Mouse (Mus musculus) fibroblast of lung, adult 2 months (primary cell): ENCODE results near the gene Jak3.

Experiments
- DNase-seq: peaks from one replicate; pipeline ENCODE4 v3.0.0-alpha.2; 2011; ENCODE audit warnings: low read depth

Jak3 gene

DNA sequence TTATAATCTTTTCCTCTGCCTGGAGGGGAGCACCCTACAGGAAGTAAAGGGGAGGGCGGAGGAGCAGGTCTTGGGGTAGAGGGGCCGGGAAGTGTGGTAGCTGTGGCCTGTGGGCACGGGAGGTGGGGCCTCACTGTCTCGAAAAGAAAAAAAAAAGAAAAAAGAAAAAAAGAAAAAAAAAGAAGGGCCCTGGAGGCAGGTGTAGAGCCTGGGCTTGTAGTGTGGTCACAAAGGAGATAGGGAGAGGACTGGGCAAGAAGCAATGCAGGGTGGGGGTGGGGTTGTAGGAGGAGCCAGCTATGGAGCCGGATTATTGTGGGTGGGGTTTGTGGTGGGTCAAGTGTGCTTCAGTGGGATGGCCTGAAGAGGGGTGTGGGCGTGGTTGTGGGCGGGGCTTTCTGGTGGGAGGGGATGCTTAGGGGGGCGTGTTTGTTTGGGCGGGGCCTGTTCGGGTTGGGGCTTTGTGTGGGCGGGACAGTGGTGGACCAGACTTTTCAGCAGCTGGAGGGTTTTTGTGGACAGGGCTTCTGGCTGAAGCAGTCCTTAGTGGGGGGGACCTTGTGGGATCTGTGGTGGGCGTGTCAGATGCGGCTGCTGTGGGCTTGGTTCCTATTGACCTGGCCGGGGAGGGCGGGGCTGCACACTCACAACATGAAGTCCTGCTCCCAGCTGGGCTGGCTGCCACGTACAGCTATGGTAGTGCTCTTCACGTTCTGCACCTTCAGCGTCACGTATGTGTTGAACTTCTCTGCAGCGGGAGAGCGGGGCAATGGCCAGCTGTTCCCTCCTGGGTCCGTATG lies 10.6 kb upstream of the Jak3 start:
- DNase-seq: no peak

DNA sequence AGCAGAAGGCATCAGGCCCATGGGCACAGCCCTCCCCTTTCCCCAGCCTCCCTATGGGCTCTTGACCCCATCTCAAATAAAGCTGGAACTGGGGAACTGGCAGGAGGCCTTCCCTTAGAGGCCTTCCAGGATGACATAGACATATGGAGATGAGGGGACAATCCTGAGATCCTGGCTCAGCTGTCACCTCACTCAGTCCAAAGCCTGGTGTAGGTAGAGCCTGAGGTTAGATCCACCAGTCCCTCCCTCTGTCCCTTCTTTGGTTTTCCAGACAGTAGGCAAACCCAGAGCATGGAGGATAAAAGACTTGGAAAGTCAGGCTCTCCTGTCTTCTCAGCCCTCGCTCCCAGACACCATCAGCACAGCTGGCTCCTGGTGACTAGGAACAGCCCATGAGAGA lies 9.2 kb upstream of the Jak3 start:
- no peak for DNase-seq

DNA sequence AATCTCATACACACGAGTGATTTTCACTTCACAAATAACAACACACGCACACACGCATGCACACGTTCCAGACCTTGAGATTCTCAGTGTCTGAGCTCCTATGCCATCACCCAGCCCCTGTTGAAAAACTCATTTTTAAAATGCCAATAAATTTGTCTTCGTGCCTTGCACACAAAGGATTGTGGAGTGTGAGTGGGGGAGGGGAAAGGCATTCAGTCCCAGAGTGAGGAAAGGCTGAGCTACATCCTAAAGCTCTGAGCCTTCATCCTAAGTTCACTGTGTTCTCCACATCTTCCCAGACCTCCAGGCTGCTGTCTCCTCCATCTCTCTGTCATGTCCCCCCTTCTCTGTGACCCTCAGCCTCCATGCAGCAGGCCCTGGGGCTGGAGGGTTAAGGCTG lies 8.8 kb upstream of the Jak3 start:
- no peak for DNase-seq

DNA sequence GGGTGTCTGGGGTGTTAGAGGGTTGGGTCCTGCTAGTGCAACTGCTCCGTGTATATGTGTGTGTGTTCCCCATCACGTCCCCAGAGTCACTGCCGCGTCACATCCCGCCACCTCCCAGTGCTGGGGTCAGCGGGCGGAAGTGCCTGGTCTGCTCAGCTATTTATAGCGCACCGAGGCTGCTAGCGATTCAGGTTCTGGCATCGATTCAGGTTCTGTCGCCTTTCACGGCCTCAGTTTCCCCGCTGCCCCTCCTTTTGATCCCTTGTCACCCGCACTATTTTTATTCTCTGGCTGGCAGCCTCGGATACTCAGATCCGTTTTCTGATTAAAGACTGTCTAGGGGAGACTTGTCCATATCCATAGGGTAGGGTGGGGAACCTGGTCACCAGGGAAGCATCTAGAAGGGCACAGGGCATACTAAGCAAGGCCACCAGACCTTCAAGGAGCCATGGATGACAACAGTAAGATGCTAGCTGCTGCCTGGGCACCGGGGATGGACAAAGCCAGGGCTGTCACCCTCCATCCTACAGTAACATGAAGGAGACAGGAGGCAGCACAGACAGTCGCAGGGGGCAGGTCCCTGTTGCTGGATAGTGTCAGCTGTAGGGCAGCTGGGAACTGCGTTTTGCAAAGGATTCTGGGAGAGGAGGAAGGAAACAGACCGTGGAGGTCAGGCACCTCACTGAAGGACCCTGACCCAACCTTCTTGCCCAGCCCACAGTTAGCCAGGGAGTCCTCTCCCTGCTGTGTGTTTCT lies 7.7 kb upstream of the Jak3 start:
- no peak for DNase-seq

DNA sequence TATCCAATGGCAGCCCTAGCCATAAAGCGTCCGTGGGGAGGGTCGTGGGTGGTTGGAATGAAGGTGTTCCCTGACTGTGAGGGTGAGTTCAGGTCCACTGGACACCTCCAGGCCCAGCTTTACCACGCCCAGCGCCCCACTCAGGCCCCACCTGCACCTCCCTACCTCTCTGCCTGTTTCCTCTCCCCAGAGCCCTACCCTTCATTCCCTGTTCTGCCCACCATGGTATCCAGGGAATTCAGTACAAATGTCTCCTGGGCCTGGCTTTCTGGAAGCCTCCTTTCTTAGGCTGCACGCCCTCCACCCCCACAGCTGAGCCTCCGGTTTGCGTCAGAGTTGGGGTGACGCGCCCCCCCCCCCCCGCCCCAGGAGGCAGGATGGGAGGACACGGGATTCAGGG lies 5.9 kb upstream of the Jak3 start:
- DNase-seq: no peak

DNA sequence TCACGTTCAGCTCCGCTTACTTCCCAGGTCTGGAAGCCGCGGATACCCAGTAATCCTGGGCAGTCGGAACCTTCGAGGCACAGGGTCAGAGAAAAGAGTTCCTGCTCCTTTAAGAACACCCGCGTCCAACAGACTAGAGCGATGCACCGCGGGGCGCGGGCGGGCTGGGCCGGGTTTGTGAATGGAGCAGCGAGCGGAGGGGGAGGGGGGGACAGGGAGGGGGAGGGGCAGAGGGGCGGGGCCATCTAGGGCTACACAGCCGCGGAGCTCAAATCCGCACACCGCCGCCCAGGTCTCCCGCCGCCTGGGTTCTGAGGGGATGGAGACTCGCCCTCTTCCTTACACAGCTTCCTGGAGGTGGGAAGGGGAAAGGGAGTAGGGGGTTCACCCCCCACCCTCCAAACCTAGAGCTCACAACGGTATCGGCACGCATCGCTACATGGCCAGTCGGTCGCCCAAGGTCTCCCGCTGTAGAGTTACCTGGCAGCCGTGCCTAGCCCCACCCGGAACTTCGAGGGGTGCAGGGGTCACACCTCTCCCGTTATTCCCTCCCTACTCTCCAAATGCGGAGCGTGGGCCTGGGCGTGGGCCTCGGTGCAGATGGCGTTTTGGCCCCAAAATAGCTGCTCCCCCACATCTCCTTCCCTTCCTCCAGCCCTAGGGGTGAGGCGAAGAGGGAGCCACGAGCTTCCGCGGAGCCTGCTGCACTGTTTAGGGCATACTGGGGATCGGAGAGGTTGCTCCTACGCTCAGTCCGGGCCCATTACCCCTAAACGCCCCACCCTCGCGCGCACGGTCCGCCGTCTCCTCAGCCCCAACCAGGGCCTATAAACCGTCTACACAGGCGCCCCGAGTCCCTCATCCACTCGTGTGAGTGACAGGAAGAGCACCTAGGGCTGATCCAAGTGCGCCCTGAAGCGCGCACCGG lies 5.2 kb upstream of the Jak3 start:
- no peak for DNase-seq

DNA sequence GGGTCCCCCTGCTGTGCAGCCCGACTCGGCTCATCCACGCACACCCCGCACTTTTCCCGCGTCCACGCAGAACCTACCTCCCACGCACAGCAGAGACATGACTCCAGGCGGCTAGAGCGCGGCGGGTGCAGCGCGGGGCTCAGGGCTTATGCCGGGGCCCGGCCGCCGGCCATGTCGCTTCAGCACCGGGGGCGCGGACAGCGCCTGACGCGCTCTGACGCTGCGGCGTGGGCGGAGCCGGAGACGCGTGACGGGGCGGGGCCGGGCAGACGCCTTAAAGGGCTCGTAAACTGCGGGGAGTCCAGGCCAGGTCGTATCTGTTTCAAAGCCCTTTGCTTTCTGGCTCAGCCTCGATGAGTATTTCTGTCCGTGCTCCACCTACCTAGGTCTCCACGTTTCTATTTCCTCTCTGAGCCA lies 4.5 kb upstream of the Jak3 start, which contains the start of gene Unc13a:
Unc13a (minus strand) TSS at position 209 of the 417 bp plus-strand sequence.
- DNase-seq: no peak

DNA sequence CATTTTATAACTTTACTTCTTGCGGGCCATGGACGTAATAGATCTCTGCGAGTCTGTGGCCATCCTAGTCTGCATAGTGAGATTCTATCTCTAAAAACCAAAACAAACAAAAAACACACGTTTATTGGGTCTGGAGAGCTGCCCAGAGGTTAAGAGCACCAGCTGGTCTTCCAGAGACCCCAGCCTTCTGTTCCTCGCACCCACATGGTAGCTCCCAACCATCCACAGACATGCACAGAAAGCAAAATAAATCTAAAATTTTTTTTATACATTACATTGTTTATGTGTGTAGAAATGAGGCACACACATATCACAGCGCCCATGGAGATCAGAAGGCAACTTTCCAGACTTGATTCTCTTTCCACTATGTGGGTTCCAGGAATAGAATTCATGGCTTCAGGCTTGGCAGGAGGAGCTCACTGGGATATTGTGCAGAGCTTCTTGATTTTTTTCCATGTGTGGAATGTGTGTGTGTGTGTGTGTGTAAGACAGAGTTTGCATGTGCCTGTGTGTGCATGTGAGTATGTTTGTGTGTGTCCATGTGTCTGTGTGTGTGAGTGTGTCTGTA lies 3.8 kb upstream of the Jak3 start:
- no peak for DNase-seq

DNA sequence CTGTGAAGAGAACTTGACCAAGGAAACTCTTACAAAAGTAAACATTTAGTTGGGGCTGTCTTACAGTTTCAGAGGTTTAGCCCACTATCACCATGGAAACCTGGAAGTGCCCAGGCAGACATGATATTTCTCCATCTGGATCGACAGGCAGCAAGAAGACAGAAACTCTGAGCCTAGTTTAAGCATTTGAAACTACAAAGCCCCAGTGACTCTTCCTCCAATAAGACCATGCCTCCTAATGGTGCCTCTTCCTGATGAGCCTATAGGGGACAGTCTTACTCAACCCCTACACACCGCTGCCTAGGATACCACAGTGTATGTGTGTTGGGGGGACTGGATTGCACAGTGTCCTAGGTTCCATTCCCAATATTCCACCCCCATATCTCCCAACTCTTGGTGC lies 2.0 kb upstream of the Jak3 start:
- DNase-seq: no peak

DNA sequence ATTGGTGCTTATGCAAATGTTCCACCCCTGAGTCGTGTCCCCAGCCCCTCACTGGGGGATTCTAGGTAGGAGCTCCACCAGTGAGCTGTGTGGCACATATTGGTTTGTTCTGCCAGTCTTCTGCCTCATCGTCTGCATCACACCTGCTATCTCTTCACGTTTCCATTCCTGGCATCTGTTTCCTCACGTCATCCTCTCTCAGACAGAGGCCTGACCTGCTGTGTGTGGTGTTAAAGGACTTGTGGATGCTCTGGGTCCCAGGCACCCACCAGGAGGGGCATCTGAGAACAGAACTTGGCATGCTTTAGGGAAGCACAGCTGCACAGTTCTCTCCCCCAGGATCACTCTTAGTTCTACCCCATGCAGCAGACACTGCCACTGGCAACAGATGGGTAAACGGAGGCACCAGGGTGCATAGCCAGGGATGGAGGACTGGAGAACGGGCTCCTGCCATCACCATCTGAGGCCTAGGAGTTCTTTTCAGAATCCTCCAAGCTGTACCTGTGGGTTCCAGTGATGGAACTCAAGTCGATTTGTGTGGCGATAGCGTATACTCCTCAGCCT lies 558 bp upstream of the Jak3 start:
- no peak for DNase-seq

DNA sequence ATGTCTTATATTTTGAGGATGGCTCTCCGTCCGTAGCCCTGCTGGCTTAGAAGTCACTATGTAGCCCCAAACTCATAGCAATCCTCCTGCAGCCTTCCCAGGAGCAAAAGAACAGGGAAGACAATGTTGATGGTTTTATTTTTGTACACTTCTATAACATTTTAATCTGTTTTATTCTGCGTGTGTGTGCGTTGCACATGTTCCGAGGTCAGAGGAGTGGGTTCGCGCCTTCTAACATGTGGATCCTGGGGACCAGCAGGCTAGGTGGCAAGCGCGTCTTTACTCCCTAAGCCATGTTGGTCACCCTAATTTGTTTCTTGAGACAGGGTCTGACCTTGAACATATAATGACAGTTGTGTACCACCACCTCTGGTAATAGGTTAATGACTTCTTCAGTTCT lies 707 bp downstream of the Jak3 start:
- no peak for DNase-seq

DNA sequence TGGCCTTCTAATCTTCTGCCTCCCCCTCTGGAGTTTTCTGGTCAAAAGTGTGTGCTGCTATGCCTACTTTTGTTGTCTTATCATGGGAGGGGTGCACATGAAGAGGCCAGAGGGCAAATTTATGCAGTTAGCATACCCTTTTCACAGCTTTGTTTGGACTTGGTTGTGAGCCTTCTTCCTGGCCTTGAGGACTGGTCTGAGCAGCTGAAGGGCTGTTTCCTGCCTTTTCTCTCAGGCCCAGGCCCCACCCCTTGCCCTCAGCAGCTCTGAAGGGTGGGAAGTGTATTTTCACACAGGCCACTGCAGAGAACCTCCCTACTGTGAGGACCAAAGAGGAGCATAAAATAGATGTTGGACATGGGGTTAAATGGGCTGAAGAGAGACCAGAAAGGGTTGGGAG lies 1.5 kb downstream of the Jak3 start:
- no peak for DNase-seq

DNA sequence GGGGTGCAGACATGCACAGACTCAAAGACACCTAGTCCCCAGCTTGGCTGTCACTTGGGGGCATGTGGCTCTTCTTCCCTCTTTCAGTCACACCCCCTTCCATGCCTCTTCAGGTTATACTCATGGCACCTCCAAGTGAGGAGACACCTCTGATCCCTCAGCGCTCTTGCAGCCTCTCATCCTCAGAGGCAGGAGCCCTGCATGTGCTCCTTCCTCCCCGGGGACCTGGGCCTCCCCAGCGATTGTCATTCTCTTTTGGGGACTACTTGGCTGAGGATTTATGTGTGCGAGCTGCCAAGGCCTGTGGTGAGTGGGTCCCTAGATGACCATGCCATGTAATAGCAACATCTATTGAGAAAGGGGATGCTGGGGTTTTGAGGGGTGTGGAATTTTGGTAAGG lies 2.1 kb downstream of the Jak3 start:
- DNase-seq: no peak

DNA sequence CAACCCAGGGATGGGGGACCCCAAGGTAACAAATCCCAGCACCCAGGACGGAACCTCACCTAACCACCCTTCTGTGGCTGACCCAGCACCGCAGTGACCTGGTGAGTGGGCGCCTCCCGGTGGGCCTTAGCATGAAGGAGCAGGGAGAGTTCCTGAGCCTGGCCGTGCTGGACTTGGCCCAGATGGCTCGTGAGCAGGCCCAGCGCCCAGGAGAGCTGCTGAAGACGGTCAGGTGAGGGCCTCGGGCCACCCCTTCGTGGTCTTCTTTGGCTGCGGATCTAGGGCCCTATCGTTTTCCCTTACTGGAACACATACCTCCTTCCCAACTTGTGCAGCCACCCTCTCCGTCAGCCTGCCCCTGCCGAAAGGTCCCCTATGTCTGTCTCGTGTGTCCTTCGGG lies 3.0 kb downstream of the Jak3 start:
- DNase-seq: no peak

DNA sequence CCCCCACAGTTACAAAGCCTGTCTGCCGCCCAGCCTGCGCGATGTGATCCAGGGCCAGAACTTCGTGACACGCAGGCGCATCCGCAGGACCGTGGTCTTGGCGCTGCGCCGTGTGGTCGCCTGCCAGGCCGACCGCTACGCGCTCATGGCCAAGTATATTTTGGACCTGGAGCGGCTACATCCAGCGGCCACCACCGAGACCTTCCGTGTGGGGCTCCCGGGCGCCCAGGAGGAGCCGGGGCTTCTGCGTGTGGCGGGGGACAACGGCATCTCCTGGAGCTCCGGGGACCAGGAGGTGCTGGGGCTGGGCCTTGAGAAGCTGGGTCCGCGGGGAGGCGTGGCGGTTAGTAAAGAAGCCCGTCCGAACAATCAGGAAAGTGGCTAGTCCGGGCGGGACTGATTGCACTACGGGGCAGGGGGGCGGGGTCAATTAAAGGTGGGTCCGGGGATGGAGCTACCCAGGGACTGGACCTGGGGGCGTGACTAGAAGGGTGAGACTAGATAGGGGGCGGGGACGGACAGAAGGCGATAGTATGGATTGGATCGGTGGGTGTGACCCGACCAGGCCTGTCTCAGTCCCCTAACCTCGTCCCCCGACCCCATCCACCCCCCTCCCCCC lies 3.6 kb downstream of the Jak3 start:
- DNase-seq: no peak

DNA sequence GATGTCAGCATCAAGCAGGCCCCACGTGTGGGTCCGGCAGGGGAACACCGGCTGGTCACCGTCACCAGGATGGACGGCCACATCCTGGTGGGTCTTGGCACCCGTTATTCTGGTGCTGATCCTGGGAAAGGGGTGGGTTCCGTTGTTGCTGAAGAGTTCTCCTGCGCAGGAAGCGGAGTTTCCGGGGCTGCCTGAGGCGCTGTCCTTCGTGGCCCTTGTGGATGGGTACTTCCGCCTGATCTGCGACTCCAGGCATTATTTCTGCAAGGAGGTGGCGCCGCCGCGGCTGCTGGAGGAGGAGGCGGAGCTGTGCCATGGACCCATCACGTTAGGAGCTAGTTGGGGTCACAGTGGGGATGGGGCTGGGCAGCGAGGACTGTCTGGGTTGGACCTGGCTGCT lies 4.4 kb downstream of the Jak3 start:
- DNase-seq: no peak

DNA sequence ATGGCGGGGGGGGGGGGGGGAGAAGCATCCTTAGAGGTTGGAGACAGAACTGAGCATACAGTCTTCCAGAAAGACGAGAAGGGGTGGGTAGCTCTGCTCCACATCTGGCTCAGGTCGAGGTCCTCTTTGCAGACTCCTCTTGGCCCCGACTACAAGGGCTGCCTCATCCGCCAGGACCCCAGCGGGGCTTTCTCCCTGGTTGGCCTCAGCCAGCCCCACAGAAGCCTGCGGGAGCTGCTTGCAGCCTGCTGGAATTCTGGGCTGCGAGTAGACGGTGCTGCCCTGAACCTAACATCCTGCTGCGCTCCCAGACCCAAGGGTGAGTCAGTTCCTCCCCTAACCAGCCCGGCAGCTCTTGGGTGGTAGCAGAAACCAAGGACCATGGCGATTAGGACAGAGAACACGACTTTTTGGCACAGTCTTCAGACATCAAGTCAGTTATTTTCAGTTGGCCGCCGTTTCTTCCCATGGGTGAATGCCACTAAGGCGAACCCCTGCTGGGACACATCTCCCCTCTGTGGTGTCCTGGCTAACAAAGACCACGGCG lies 5.3 kb downstream of the Jak3 start:
- peak; percentile 85 for DNase-seq

DNA sequence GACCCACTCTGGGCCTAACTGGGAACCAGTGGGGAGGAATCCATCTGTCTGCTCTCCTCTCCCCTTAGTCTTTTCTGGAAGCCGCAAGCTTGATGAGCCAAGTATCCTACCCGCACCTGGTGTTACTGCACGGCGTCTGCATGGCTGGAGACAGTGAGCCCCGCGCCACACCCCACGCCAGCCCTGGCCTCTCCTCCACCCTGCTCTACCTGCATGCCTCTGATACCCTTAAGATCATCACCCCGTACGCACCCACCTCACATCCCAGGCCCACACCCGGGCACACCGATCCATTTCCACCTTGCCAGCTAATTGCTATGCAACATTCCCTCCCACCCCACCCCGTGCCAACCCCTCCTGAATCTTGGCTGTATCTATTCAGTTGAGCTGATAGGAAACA lies 6.7 kb downstream of the Jak3 start:
- no peak for DNase-seq

DNA sequence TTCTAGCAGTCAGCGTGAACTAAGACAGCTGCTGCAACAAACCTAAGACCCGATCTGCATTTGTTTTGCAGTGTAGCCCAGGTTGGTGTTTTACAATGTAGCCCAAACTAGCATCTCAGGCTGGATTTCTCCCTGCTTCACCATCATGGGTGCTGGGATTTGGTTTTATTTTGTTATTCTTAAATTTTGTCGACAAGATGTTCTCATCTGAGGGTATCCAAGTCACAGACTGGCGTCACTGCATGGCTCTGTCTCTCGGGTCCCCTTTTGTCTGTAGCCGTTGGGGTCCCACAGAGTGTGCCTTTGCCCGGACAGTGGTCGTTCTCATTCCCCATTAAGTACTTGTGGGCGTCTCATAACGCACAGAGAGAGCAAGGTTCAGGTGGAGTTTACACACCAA lies 8.6 kb downstream of the Jak3 start:
- DNase-seq: no peak

DNA sequence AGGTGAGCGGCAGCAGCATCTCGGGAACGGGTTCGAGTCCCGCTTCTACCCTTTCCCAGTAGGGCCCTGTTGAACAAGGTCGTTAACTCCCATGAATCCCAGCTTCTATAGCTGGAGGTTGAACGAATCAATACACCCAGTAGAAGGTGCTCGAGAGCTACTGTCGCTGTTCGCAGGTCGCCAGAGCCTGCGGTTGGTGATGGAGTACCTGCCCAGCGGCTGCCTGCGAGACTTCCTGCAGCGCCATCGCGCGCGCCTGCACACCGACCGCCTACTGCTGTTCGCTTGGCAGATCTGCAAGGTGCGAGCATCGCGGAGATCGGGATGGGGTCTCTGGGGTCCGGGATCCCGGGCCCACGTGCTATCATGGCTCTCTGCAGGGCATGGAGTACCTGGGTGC lies 9.5 kb downstream of the Jak3 start:
- DNase-seq: no peak

DNA sequence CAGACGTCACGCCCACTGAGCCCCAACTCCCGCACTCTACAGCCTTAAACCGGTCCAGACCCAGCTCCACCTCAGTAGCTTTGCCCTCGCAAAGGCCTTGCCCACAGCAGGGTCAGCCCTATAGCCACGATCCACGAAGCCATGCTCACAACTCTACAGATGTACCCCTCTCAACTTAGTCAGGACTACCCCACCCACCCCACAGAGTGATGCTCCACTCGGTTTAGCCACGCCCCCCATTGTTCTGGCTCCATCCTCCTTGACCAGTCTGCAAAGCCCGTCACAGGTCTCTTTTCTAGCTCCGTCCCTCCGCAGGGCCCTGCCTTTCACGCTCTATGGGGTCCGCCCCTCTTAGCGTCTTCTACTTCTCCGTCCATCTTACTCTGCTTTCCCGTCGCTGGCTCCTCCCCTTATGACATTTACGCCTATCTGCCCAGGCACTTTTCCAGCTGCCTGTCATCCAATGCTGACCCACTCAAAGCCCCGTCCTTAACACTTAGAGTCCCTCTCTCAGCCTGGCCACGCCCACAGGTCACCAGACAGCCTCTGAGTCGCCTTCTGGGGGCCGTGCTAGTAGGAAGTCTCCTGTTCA lies 10.1 kb downstream of the Jak3 start:
- no peak for DNase-seq
